Mouse (Mus musculus): ENCODE data around the gene Adcy1. TPM values are rescaled to one million over a fixed set of nuclear protein-coding genes. Genes with fewer than 3 reads are reported as not detected.
"Not testable (repeated sequence)": the region's sequence is repeated elsewhere in the genome, so short reads cannot be mapped to it uniquely, and the experiment has no call there.

Gene Adcy1
- total RNA-seq, 1 experiment from 2014 or later: not detected

GRCm38 (mm10) chr11:7198481-7199256, 135.4 kb downstream of the Adcy1 start:
- no peak for ATAC-seq (replicated peaks; ENCODE audit: insufficient number of reproducible peaks, low FRiP score, low TSS enrichment, poor library complexity, severe bottlenecking)

GRCm38 (mm10) chr11:7199736-7200392, 136.6 kb downstream of the Adcy1 start:
- no peak for ATAC-seq (replicated peaks; ENCODE audit: insufficient number of reproducible peaks, low FRiP score, low TSS enrichment, poor library complexity, severe bottlenecking)

- no peak for ATAC-seq (replicated peaks; ENCODE audit: insufficient number of reproducible peaks, low FRiP score, low TSS enrichment, poor library complexity, severe bottlenecking)
Measured at GRCm38 (mm10) chr11:7200393-7200783, 137.1 kb downstream of the Adcy1 start.

GRCm38 (mm10) chr11:7202206-7202605, 138.9 kb downstream of the Adcy1 start:
- no peak for ATAC-seq (replicated peaks; ENCODE audit: insufficient number of reproducible peaks, low FRiP score, low TSS enrichment, poor library complexity, severe bottlenecking)

GRCm38 (mm10) chr11:7203846-7204245, 140.6 kb downstream of the Adcy1 start:
- no peak for ATAC-seq (replicated peaks; ENCODE audit: insufficient number of reproducible peaks, low FRiP score, low TSS enrichment, poor library complexity, severe bottlenecking)

- ATAC-seq (replicated peaks; ENCODE audit: insufficient number of reproducible peaks, low FRiP score, low TSS enrichment, poor library complexity, severe bottlenecking): no peak
Measured at GRCm38 (mm10) chr11:7210343-7210742, 147.1 kb downstream of the Adcy1 start.

GRCm38 (mm10) chr11:7211211-7211610, 147.9 kb downstream of the Adcy1 start:
- ATAC-seq (replicated peaks; ENCODE audit: insufficient number of reproducible peaks, low FRiP score, low TSS enrichment, poor library complexity, severe bottlenecking): no peak

- ATAC-seq (replicated peaks; ENCODE audit: insufficient number of reproducible peaks, low FRiP score, low TSS enrichment, poor library complexity, severe bottlenecking): no peak
Measured at GRCm38 (mm10) chr11:7212126-7212798, 149.0 kb downstream of the Adcy1 start.

- ATAC-seq (replicated peaks; ENCODE audit: insufficient number of reproducible peaks, low FRiP score, low TSS enrichment, poor library complexity, severe bottlenecking): no peak
Measured at GRCm38 (mm10) chr11:7213161-7213500, 149.8 kb downstream of the Adcy1 start.

- ATAC-seq (replicated peaks; ENCODE audit: insufficient number of reproducible peaks, low FRiP score, low TSS enrichment, poor library complexity, severe bottlenecking): no peak
Measured at GRCm38 (mm10) chr11:7213501-7214341, 150.4 kb downstream of the Adcy1 start, which contains the start of gene Igfbp3. TSS of gene Igfbp3 (minus strand) at chr11:7213923.

- ATAC-seq (replicated peaks; ENCODE audit: insufficient number of reproducible peaks, low FRiP score, low TSS enrichment, poor library complexity, severe bottlenecking): no peak
Measured at GRCm38 (mm10) chr11:7214342-7214660, 151.0 kb downstream of the Adcy1 start.

GRCm38 (mm10) chr11:7214761-7215160, 151.5 kb downstream of the Adcy1 start:
- no peak for ATAC-seq (replicated peaks; ENCODE audit: insufficient number of reproducible peaks, low FRiP score, low TSS enrichment, poor library complexity, severe bottlenecking)

- ATAC-seq (replicated peaks; ENCODE audit: insufficient number of reproducible peaks, low FRiP score, low TSS enrichment, poor library complexity, severe bottlenecking): no peak
Measured at GRCm38 (mm10) chr11:7215703-7216102, 152.4 kb downstream of the Adcy1 start.

GRCm38 (mm10) chr11:7221826-7222225, 158.5 kb downstream of the Adcy1 start:
- ATAC-seq (replicated peaks; ENCODE audit: insufficient number of reproducible peaks, low FRiP score, low TSS enrichment, poor library complexity, severe bottlenecking): not testable (repeated sequence)

GRCm38 (mm10) chr11:7226200-7226599, 162.9 kb downstream of the Adcy1 start:
- ATAC-seq (replicated peaks; ENCODE audit: insufficient number of reproducible peaks, low FRiP score, low TSS enrichment, poor library complexity, severe bottlenecking): no peak

- no peak for ATAC-seq (replicated peaks; ENCODE audit: insufficient number of reproducible peaks, low FRiP score, low TSS enrichment, poor library complexity, severe bottlenecking)
Measured at GRCm38 (mm10) chr11:7226810-7227550, 163.7 kb downstream of the Adcy1 start.

GRCm38 (mm10) chr11:7228107-7228506, 164.8 kb downstream of the Adcy1 start:
- no peak for ATAC-seq (replicated peaks; ENCODE audit: insufficient number of reproducible peaks, low FRiP score, low TSS enrichment, poor library complexity, severe bottlenecking)

All from monocyte, adult 5-6 weeks (primary cell).